In the genomic region with DNA sequence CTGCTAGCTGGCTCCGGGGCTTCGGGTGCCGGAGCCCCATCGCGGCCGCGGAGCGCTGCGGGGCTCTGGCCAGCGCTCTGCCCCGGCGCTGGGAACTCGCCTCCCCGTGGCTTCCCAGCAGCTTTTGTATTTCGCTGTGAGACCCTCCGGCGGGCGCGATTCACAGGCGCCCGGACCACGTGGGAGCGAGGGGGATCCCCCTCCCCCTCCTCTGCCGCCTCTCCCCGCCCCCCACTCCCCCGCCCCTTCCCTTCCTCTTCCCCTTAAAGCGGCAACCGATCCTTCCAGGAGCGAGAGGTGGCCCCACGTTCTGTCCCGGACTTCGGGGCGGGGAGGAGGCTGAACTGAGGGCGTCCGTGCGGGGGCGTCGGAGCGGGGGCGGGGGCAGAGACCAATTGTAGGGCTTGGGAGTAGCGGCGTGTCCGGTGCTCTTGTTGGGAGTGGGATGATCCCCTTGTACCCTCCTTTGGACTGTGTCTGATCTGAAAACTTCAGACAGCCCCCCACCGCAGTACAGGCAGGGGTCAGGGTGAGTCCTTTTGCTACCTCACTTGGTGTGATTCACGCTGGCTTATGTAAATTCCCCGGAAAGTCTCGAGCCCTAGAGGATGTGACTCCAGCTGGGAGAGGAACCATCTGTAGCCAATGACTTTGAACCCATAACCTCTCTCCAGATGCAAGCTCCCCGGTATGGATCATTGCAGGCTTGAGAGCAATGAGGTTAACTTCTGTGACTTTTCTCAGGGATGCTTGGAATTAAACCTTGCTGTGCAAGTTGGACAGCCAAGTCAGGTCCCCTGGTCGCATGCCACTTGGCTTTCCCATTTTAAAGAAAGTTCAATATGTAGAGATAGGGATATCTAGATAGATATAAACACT, we compare ENCODE assay signal across 8 mouse cellular contexts. TPM values are rescaled to one million over a fixed set of nuclear protein-coding genes. Genes with fewer than 3 reads are reported as not detected.
DNase-seq lines count a peak whose midpoint lies in the region; ATAC-seq lines count a peak whose summit lies in the region.

TSS of gene Fjx1 (minus strand) at position 829 of the 879 bp plus-strand sequence.

- under 1% methylated on average over 33 of the region's 49 CpGs for WGBS in intestine, embryonic 16.5 days
- under 1% methylated on average over 35 of the region's 49 CpGs for WGBS in limb, embryonic 11.5 days
- 2% methylated on average over 39 of the region's 49 CpGs for WGBS in midbrain, embryonic 16.5 days

- no peaks in the 10 kb centered on the region for H3K36me3 ChIP-seq in intestine, embryonic 16.5 days (ENCODE audit: control insufficient read depth, insufficient read depth, low read length)
- H3K36me3 ChIP-seq in limb, embryonic 11.5 days (ENCODE audit: control insufficient read depth, insufficient read depth, low read length): no peaks in the 10 kb centered on the region
- peaks cover 3% of the 10 kb centered on the region; the same call in 1 of the 2 replicates for H3K36me3 ChIP-seq in midbrain, embryonic 16.5 days (ENCODE audit: control insufficient read depth, insufficient read depth, low read length)

- H3K4me3 ChIP-seq in intestine, embryonic 16.5 days (ENCODE audit: low read length): peak within 1 kb of the TSS; percentile 74
- H3K4me3 ChIP-seq in limb, embryonic 11.5 days (ENCODE audit: low read depth, low read length): peak within 1 kb of the TSS; percentile 76
- peak within 1 kb of the TSS; percentile 92 for H3K4me3 ChIP-seq in midbrain, embryonic 16.5 days (ENCODE audit: low read depth, low read length)

- H3K9ac ChIP-seq in intestine, embryonic 16.5 days (ENCODE audit: low read depth, low read length): peak within 1 kb of the TSS; percentile 76
- H3K9ac ChIP-seq in limb, embryonic 11.5 days (ENCODE audit: low read length): peak within 1 kb of the TSS; percentile 94
- H3K9ac ChIP-seq in midbrain, embryonic 16.5 days (ENCODE audit: low read depth, low read length): peak within 1 kb of the TSS; percentile 98

- H3K4me1 ChIP-seq in intestine, embryonic 16.5 days (ENCODE audit: control insufficient read depth, insufficient read depth, low read length): peaks cover 23% of the 10 kb centered on the region
- peaks cover 8% of the 10 kb centered on the region; the same call in 1 of the 2 replicates for H3K4me1 ChIP-seq in limb, embryonic 11.5 days (ENCODE audit: control insufficient read depth, insufficient read depth, low read length)
- peaks cover 20% of the 10 kb centered on the region for H3K4me1 ChIP-seq in midbrain, embryonic 16.5 days (ENCODE audit: control insufficient read depth, insufficient read depth, low read length)

- H3K27ac ChIP-seq in intestine, embryonic 16.5 days (ENCODE audit: low read length): peak within 1 kb of the TSS; percentile 74
- peak within 1 kb of the TSS; percentile 90 for H3K27ac ChIP-seq in limb, embryonic 11.5 days (replicated peaks; ENCODE audit: low read depth, low read length)
- peak within 1 kb of the TSS; percentile 94 for H3K27ac ChIP-seq in midbrain, embryonic 16.5 days (ENCODE audit: low read length)

- ATAC-seq in intestine, embryonic 16.5 days: peak; percentile 54
- peak; percentile 81 for ATAC-seq in limb, embryonic 11.5 days (ENCODE audit: insufficient number of reproducible peaks, low FRiP score, low TSS enrichment, low read depth)
- peak; percentile 75 for ATAC-seq in midbrain, embryonic 16.5 days

- H3K9me3 ChIP-seq in intestine, embryonic 16.5 days (ENCODE audit: control insufficient read depth, low read length): no peaks in the 10 kb centered on the region
- no peaks in the 10 kb centered on the region for H3K9me3 ChIP-seq in limb, embryonic 11.5 days (ENCODE audit: control insufficient read depth, low read length)
- H3K9me3 ChIP-seq in midbrain, embryonic 16.5 days (replicated peaks; ENCODE audit: control insufficient read depth, low read length, poor library complexity, severe bottlenecking): no peaks in the 10 kb centered on the region

- DNase-seq in 3T3-L1 (ENCODE audit: low read depth, low spot score): peak; percentile 33
- DNase-seq in R1 (ENCODE audit: low read depth, low spot score): peak; percentile 90
- DNase-seq in embryo, embryonic 11 days: peak; percentile 95
- peak; percentile 95 for DNase-seq in heart, adult 11 months
- DNase-seq in limb, embryonic 11.5 days (ENCODE audit: low spot score): peak; percentile 87
- DNase-seq in yolk sac, embryonic 10.5 days (ENCODE audit: low spot score): peak; percentile 81

- no peaks in the 10 kb centered on the region for H3K27me3 ChIP-seq in intestine, embryonic 16.5 days (replicated peaks; ENCODE audit: control insufficient read depth, insufficient read depth, low read length)
- no peaks in the 10 kb centered on the region for H3K27me3 ChIP-seq in limb, embryonic 11.5 days (ENCODE audit: control insufficient read depth, insufficient read depth, low read length)
- no peaks in the 10 kb centered on the region for H3K27me3 ChIP-seq in midbrain, embryonic 16.5 days (ENCODE audit: control insufficient read depth, insufficient read depth, low read depth, low read length)

- H3K4me2 ChIP-seq in intestine, embryonic 16.5 days (ENCODE audit: low read depth, low read length): peak within 1 kb of the TSS; percentile 97
- H3K4me2 ChIP-seq in limb, embryonic 11.5 days (ENCODE audit: low read depth, severe bottlenecking): peak within 1 kb of the TSS; percentile 97
- peak within 1 kb of the TSS; percentile 85 for H3K4me2 ChIP-seq in midbrain, embryonic 16.5 days (ENCODE audit: low read length)

RNA-seq across cellular contexts. Expression of gene Fjx1, which starts in this region (rescaled TPM):
- polyA plus RNA-seq in intestine, embryonic 16.5 days (2015; fragmentation: Nextera tagmentation; extraction: Ambion mirVana): 2.7 and 3.4 TPM in 2 replicates
- polyA plus RNA-seq in limb, embryonic 11.5 days (2014; fragmentation: Nextera tagmentation; extraction: Ambion mirVana): 13.7 and 16.7 TPM in 2 replicates
- polyA plus RNA-seq in midbrain, embryonic 16.5 days (2015; fragmentation: Nextera tagmentation; extraction: Ambion mirVana): 28.0 and 29.5 TPM in 2 replicates

Comparison
In these comparisons a context has a peak if more than half of its experiments do, and no peak if none do; other contexts are left out.
1. Peak in every context shown above with its lines: DNase-seq, ATAC-seq, H3K4me3 ChIP-seq and H3K27ac ChIP-seq.
2. DNase-seq: peak in every context shown above with its lines; median percentile 95 in embryo, embryonic 11 days; 95 in heart, adult 11 months; 90 in R1; 87 in limb, embryonic 11.5 days; 81 in yolk sac, embryonic 10.5 days; 33 in 3T3-L1.